Mouse (Mus musculus): ENCODE data around the gene Atp5c1. TPM values are rescaled to one million over a fixed set of nuclear protein-coding genes. Genes with fewer than 3 reads are reported as not detected.

Gene Atp5c1
- total RNA-seq, 2 experiments from 2014 or later = 247 to 250 TPM

DNA sequence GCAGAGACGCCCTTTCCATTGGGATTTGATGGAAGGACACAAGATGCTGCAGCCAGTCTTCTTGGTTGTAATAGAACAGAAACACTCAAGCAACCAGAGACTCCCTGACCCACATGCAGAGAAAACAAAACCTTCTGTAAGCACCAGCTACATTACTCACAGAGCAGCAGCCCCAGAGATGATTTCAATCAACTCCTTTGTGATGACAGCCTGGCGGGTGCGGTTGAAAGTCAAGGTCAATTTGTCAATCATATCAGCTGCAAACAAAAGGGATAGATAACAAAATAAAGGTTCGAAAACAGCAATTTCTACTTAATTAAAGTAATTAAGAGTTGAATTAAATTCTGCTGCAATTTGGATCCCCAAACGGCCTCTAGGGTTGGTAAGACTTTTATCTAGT is 21.5 kb downstream of the Atp5c1 start:
- intact Hi-C loops (cut with DNase I) = no loop called here
- DNase-seq (ENCODE audit: low spot score in 2 of 2) = no peak

DNA sequence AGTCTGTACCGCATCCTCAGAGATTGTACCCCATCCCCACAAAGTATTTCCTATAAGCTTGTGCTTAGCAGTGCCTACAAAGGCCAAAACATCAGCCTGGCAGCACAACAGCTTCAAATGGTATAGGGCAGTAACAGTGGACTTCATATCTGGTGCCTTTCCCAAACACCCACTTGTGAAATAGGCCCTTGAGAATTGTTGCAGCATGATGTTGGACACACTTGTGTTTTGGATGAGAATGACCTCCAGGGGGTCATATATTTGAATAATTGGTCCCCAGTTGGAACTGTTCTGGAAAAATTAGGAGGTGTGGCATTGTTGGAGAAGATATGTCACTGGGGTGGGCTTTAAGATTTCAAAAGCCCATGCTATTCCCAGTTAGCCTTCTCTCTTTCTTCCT is 28.3 kb downstream of the Atp5c1 start:
- DNase-seq (ENCODE audit: low spot score in 2 of 2) = no peak
- intact Hi-C loops (cut with DNase I) = no loop called here

GRCm38 (mm10) chr2:10050878-10051277 is 29.4 kb downstream of the Atp5c1 start:
- peak; percentile 73 to 75 for DNase-seq (ENCODE audit: low spot score in 2 of 2)
- intact Hi-C loops (cut with DNase I) = no loop called here

DNA sequence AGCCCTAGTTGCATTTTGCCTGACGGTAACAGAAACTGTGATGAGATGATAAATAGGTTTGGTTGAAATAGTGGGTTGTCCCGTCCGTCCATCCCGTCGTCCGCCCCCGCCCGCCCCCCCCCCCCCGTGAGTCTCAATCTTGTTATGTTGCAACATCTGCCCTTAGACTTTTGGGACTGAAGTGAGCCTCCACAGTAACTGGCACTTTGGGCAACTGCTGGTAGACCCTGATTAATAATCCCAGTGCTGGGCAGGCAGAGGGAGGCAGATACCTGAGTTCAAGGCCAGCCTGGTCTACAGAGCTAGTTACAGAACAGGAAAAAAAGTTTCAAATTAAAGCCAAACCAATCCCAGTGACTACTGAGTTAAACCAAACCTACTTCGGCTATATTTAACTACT is 30.9 kb downstream of the Atp5c1 start:
- no peak for DNase-seq (ENCODE audit: low spot score in 2 of 2)
- intact Hi-C loops (cut with DNase I) = no loop called here

DNA sequence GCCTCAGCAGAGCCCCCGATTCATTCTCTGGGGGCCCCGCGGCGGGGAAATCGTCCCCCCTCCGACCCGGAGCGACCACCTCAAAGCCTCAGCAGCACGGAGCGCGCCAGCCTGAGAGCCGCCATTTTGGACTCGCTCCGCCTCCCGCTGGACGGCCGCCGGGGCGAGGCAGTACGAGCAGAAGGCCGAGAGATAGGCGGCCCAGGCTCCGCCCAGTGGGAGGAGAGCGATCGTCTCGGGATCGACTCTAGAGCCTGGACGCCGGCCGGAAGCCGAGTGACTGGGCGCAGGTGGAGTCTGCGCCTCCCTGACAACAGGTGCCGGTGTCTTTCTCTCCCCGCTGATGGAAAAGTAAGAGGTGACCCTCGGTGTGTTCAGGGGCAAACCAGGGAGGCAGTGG is 31.8 kb downstream of the Atp5c1 start, which contains the start of gene Taf3:
Gene Taf3 (minus strand): TSS at position 136 of the 400 bp plus-strand sequence.
- intact Hi-C loops (cut with DNase I) = no loop called here
- peak; percentile 92 to 93 for DNase-seq (ENCODE audit: low spot score in 2 of 2)

DNA sequence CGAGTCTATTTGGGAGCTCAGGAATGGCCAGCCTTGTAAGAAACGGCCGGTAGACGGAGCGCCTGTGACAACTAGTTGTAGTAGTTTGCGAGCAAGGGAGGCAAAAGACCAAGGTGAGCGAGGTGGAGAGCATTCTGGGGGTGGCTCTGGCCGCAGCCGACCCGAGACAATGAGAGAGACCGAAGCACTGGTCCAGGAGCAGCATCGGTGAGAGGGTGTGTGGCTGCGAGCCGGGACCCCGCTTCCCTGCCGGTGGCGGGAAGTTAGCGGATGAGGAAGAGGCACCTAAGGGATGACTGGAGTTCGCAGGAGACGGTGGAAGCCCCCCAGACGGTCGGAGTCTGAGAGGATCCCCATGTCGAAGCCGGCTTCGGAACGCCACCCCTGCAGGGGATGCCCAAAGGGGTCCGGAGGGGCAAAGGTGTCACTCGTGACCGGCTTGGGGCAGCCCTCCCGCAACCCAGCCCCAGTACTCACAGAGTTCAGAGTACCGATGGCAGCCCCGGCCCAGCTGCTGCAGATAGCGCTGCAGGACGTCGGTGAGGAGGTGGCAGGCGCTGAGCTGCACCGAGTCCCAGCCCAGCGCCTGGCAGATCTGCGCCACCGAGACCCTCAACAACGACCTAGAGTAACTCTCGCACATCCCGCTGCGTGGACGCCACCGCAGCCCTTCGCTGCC is 32.4 kb downstream of the Atp5c1 start:
- intact Hi-C loops (cut with DNase I) = no loop called here
- peak in 1 of 2 experiments; percentile 33 for DNase-seq (ENCODE audit: low spot score in 2 of 2)

GRCm38 (mm10) chr2:10034976-10035375 is 45.3 kb downstream of the Atp5c1 start:
- intact Hi-C loops (cut with DNase I) = no loop called here

DNA sequence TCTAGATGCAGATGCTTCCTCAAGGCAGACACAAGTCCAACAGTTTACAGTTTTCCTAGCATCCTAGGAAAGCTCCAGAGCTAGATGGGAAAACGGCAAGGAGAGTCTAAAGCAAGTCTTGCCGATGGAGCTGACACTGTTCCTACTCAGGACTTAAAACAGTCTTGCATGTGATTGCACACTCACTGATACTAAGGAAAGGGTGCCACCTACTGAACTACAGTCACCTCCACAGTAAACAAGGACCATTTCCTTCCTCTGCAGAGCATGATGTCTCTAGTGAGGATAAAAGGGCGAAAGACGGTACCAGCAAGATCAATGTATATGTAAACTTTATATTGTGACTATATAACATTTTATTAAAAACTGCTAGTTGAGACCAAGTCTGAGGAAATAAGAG is 46.6 kb downstream of the Atp5c1 start:
- no peak for DNase-seq (ENCODE audit: low spot score in 2 of 2)
- intact Hi-C loops (cut with DNase I) = no loop called here

More at GRCm38 (mm10) chr2:10034976-10035375, 45.3 kb downstream of the Atp5c1 start:
- DNase-seq (ENCODE audit: low spot score in 2 of 2) = no peak

GRCm38 (mm10) chr2:10029755-10030154 is 50.6 kb downstream of the Atp5c1 start:
- intact Hi-C loops (cut with DNase I) = no loop called here
- no peak for DNase-seq (ENCODE audit: low spot score in 2 of 2)

GRCm38 (mm10) chr2:10024264-10024663 is 56.0 kb downstream of the Atp5c1 start:
- peak; percentile 12 to 23 for DNase-seq (ENCODE audit: low spot score in 2 of 2)
- intact Hi-C loops (cut with DNase I) = no loop called here

GRCm38 (mm10) chr2:10021296-10021695 is 59.0 kb downstream of the Atp5c1 start:
- intact Hi-C loops (cut with DNase I) = no loop called here
- DNase-seq (ENCODE audit: low spot score in 2 of 2) = no peak

DNA sequence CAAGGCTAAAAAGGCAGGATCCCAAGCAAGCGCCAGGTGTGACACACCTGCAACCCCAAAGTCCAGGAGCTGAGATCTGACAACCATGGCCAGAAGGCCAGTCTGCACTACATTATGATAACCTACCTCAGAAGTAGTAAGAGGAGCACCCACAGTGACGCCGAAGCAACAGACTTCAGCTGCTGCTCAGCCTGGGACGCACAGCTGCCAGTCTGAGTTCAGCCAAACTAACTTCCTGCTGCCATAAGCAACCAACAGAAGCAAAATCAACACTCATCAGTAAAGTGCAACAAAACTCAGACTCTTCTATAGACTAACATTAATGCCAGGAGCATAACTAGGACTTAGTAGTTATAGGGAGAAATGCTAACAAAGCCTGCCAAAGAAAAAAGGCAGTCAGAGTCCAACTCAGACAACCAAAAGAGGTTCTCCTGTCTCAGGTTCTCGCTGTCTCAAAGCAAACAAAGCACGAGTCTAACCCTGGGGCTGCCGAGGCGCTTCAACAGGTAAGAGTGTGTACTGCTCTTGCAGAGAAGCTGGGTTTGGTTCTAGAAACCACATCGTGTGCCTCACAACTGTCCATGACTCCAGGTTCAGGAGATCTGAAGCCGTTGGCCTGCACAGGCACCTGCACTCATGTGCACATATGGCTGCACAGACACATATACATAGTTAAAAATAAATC is 65.2 kb downstream of the Atp5c1 start:
- DNase-seq (ENCODE audit: low spot score in 2 of 2) = no peak
- intact Hi-C loops (cut with DNase I) = loop anchor here (5.0 kb wide), 1 partner anchor 1263 kb away; no protein-coding TSS in a partner anchor

DNA sequence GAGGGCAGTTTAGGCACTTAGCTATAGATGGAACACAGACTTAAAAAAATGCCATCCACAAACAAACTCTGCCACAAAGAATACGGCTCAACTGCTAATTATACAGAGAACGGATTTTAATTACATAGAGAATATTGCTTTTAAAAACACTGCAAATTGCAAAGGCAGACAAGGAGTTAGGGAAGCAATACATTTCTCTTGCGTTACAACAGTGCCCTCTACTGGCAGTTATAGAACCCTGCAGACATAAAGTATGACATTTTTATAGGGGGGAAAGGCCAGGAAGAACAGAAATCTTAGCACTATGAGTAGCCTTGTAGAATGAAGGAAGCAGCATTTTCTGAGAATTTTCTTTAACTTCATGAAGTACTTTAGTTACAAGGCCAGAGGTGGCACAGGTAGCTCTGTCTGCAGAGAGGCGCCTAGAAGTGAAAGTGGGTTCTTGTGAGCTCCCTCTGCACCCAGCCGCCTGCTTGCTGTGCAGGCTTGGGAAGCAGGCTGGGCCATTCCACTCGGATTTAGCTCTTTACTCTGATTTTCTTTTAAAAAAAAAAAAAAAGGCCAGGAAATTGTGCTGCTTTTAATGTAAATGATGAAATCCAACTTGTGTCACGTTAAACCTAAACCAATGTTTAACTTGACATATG is 69.9 kb downstream of the Atp5c1 start:
- DNase-seq (ENCODE audit: low spot score in 2 of 2) = no peak
- intact Hi-C loops (cut with DNase I) = loop anchor here (2.0 to 5.0 kb wide), 2 partner anchors 1258 to 1336 kb away; no protein-coding TSS in a partner anchor

GRCm38 (mm10) chr2:10009671-10010254 is 70.5 kb downstream of the Atp5c1 start:
- intact Hi-C loops (cut with DNase I) = loop anchor here (2.0 to 10.0 kb wide), 3 partner anchors 125 to 1335 kb away; partner anchors contain the start of genes 4930412O13Rik and 9230102O04Rik
- no peak for DNase-seq (ENCODE audit: low spot score in 2 of 2)

DNA sequence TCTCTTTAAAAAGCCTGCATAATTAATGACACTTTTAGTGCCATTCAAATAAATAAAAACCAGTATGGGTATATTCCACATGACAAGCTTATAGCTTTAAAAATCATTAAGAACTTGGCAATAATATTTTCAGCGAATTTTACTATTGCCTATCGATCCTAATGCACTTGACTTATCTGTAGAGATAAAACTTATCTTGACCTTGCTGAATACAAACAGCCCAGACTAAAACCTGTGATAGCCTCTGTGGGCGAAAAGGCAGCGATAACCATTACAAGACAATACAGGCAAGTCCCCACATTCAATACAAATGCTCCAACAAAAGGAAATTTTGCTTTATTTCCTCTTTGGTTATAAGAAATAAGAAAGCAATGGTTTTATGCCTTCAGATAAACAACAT is 71.7 kb downstream of the Atp5c1 start:
- intact Hi-C loops (cut with DNase I) = loop anchor here (10.0 kb wide), 1 partner anchor 124 kb away; the partner anchor contains the start of genes 4930412O13Rik and 9230102O04Rik
- DNase-seq (ENCODE audit: low spot score in 2 of 2) = no peak

Other genes with a start within 250 kb of the Atp5c1 start
- gene 4930412O13Rik, start 199.3 kb downstream of the Atp5c1 start, total RNA-seq (2021) = not detected
- gene 9230102O04Rik, start 191.0 kb downstream of the Atp5c1 start, total RNA-seq (2021) = not detected
- not detected for gene Gata3, start 190.5 kb downstream of the Atp5c1 start, total RNA-seq (2021)
- gene Taf3, start 31.9 kb downstream of the Atp5c1 start, total RNA-seq (2021) = 10 to 100 TPM; 13.0 to 17.4 TPM
- gene Kin, start 83 bp upstream of the Atp5c1 start, total RNA-seq (2021) = 10 to 100 TPM; 10.8 to 13.6 TPM
- 1 to 10 TPM; 1.9 to 3.6 TPM for gene Itih2, start 50.9 kb upstream of the Atp5c1 start, total RNA-seq (2021)
- 10 to 100 TPM; 12.1 to 15.0 TPM for gene Itih5, start 73.1 kb upstream of the Atp5c1 start, total RNA-seq (2021)